Mouse (Mus musculus) ZHBTc4 (cell line): ENCODE data around the gene 3830417A13Rik.

Experiments used
- DNase-seq: peaks from one replicate; pipeline ENCODE4 v3.0.0-alpha.2; 2011; ENCODE audit warnings: low read depth, low spot score

3830417A13Rik gene

GRCm38 (mm10) chrX:64173248-64173647 is at the start of gene 3830417A13Rik:
3830417A13Rik (plus strand) TSS chrX:64173548.
- DNase-seq = no peak

- DNase-seq = no peak
Measured at GRCm38 (mm10) chrX:64152098-64152497, 21.2 kb upstream of the 3830417A13Rik start, which contains the start of gene Gm6760. Gm6760 (minus strand) TSS chrX:64152198.

DNA sequence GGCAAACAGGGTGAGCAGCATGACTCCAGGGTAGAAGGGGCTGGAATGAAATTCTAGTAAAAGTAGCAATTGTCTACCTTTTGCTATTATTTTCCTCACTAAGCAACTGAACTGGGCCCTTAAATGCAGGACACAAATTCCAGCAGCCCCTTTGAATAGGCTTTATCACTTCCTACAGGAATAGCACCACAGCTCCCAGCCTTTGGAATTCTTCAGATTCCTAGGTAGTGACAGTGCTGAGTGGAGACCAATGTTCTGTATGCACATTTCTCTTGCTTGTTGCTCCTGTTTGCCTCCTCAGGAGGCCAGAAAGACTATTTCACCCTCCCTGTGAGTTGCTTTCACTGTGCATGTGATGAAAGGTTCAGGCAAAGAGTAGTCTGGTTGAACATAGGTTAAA is 7.9 kb downstream of the 3830417A13Rik start:
- peak; percentile 23 for DNase-seq
